Mouse (Mus musculus): ENCODE measurements around the gene Msmo1.

Msmo1 gene

DNA sequence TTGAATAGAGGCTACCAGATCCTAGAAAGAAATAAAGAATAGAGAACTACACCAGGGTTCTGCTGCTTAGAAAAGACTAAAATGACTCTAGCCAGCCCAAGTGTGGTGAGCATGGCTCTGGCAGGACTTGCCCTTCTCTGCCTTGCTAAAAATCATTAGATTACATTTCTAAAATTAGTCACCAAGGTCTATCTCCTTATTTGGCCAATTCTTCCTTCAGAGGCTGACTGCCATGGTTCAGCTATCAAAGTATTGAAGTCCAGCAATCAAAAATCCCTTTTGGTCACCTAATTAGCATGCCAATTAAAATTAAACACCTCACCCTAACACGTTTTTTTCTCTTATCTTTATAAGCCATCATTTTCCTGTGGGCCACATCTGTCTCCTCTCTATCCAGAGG, 22.0 kb downstream of the Msmo1 start:
- no peak for DNase-seq (ENCODE audit: low spot score)

DNA sequence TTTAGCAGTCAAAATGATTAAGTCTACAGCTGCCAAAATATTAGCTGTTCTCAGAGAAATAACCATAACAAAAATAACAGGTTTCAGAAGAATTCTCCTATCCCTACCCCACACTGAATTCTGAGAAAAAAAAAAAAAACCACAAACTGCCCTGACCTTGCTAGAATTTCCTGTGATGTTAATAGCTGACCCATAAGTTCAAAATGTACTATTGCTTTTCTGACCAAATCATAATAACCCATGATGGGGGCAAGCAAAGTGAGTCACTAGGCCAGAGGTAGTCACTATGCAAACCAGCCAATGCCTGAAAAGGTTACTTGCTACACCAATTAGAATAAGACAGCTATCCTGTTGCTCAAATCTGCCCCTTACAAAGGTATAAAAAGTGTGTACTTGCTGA, 26.1 kb downstream of the Msmo1 start:
- no peak for DNase-seq (ENCODE audit: low spot score)

DNA sequence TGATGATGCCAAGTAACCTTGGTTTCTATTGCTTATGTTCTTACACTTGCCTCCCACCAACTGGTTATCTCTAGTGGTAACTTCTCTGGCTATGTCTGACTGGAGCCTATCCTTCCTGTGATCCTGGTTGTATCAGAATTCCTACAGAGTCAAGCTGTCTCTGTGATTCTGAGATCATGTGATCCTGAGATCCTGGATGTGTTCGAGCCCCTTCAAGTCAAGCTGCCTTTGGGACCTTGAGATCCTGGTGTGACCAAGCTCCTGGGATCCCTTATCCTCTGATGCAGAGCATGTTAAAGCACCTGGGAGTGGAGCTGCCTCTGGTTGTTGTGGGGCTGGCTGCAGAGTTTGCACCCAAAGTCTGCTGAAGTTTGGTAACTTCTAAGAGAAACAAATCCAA, 30.4 kb downstream of the Msmo1 start:
- no peak for DNase-seq (ENCODE audit: low spot score)

DNA sequence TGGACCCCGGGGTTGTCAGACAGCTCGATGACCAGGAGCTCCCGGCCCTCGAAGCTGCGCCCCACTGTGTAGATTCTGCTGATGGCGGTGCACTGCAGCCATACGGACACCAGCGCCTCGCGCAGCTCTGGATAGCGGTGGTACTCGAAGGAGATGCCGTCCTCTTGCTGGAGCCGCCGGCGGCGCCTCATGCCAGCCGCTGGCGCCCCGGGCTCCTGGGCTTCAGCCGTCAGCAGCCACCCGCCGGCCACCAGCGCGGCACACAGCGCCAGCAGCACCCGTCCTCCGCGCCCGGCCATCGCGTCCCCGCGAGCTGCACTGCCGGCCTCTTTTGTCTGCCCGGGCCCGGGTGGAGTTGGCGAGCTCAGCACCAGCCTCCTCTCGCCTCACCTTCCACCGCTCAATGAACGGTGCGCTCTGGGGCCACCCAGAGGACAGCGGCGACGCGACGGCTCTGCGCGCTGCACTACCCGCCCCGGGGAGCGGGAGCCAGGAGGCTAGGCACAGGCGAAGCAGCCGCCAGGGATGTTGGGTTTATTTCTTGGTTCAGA, 40.9 kb downstream of the Msmo1 start, which contains the start of gene Cpe:
Gene Cpe, minus strand, starts transcription at position 404 of the 551 bp plus-strand sequence.
- DNase-seq (ENCODE audit: low spot score): peak; percentile 93

DNA sequence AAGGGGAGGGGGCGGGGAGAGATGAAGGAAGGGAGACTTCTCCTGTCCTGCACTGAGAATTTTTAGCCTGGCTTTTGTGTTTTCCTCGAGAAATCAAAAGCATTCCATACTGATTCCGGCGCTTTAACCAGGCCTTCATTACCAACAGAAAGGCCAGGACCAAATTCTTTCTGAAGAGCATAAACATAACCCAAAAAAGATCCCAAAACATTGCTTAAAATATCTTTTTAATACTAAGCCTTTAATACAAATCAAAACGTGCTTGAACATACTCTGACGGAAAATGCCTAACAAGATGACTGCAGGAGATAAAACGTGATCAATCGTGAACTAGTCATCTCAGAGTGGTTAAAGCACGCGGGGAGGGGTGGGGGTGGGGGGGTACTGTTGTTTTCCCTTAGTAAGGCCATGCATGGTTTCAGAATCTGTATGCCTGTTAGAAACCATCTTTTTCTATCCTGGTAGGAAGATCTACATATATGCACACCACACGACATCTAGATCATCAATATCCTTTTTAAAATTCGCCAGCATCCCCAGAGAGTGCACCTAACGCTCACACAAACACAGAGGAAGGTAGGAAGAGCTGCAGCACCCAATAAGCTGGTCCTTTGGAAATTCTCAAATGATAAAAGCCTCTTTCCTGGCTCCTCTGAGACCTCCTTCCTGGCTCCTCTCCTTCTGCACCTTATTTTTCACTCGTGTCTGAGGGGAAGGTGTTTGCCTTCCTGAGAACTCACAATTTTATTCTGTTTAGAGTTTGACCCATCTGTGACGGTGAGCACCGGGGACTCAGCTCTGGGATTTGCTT, 41.8 kb downstream of the Msmo1 start:
- no peak for DNase-seq (ENCODE audit: low spot score)

DNA sequence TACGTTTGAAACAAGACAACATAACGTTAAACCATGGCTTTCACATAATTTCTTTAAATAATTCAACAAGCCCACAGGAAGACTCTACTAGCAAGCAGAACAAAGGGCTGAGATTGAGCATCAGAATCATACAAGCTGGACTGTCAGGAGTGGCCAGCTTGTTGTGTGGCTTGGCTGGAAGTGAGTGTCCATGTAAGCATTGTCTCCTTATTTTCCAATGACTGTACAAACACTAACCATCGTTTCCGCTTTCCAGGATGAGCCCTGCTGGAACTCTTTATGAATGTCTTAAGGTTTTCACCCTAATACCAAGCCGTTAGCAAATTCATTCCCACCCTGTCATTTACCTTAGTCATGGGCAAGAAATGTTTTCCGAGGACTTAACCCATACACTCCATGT, 42.7 kb downstream of the Msmo1 start:
- DNase-seq (ENCODE audit: low spot score): no peak

DNA sequence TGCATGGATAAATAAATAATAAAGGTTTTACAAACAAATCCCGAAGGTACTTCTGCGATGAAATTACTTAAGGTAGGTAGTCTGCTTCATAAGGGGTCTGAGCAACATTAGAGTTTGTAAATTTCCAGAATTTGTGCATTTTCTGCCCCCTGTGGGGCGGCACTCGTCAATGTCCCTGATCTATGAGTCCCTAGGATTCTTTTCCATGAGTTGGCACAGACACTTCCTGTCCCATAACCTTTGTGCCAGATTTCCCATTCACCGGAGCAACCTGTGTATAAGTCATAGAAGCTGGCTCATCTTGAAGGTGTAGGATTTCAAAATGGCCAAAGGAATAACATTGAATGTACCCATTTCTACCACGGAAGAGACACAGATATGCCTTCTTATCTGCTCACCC, 43.3 kb downstream of the Msmo1 start:
- no peak for DNase-seq (ENCODE audit: low spot score)

DNA sequence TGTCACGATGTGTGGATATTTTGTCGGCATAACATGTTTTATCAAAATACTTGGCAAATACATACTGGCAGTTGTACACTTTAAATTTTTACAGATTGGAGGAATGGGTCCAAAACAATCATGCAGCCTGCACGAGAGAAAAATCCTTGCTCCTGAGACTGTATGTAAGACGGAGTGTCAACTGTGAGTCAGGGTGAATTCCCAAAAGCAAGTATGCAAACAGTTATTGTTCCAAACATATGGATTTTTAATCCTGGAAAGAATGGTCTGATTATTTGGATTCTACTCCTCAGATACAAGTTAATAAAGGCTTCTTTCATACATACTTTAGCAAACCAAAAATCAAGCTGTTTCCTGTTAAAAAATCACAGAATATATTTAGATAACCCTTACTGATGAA, 44.9 kb downstream of the Msmo1 start:
- DNase-seq (ENCODE audit: low spot score): no peak

DNA sequence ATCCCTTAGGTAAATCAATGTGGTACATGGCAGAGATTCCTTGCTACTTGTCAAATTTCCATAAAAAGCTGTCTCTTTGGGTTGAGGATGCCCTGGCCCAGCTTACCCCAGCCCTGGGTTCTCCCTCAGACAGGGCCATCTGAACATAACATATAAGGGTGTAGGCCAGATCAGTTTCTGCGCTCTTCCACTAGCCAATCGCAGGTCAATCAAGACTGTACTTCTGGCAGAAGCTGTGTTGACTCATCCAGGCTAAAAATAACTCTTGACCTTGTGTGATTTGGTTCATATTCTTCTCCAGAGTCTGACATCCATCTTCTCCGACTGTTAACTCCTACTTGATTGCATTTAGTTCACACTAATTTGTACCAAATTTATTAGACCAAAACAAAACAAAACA, 45.4 kb downstream of the Msmo1 start:
- no peak for DNase-seq (ENCODE audit: low spot score)

DNA sequence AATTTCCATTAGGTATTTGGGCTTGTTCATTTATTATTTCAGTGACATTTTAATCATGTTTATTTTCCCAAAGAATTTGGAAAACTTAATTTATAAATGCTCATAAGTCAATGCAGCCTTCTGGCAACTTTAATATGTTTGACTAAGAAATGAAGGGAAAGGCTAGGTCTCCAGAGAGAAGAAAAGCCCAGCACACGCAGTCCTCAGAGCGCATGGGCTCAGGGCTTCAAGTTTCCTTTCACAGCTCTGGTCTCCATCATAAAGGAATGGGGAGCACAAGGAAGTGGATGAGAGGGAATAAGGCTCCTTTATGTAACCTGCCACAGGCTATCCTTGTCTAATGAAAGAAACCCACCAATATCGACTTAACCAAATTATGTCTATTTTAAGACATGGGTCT, 51.1 kb downstream of the Msmo1 start:
- DNase-seq (ENCODE audit: low spot score): no peak

DNA sequence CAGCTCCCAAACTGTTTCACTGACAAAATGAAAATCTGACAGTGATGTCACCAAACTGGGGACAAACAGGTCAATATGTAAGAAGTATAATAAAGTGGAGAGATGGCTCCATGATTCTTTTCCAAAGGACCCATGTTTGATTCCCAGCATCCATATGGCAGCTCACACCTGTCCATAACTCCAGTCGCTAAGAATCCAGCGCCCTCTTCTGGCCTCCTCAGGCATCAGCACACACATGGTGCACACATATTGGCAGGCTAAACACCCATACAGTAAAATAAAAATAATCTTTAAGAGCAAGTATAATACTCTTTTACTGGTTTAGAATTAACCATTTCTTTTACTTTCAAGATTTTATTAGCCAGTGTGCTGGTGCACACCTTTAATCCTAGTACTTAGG, 57.2 kb downstream of the Msmo1 start:
- no peak for DNase-seq (ENCODE audit: low spot score)

DNA sequence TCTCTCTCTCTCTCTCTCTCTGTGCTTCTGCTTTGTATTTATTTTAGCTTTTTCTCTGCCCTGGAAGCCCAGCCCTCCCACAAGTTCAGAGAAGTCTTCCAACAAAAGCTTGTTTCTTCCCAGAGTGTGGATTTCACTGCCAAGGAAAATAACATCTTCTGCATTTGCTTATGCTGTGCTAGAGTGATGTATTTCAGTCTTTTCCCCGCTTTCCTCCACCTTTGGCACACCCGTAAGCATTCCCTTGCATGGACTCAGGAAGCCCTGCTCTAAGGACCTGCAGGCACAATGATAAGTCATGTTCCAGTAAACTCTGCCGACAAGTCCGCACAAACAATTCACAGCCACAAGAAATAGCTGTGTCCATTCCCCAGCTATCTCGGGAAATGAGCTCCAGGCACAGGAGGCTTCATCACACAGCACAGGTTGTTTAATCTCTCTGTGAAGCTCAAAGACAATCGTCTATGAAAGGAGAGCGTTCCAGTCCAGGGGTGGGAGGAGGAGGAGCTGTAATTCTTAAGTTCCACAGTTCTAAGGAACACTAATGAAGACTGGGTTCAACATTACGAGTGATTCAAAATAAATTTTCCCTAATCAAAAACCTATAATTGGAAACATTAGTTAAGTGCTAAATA, 58.5 kb downstream of the Msmo1 start:
- no peak for DNase-seq (ENCODE audit: low spot score)

DNA sequence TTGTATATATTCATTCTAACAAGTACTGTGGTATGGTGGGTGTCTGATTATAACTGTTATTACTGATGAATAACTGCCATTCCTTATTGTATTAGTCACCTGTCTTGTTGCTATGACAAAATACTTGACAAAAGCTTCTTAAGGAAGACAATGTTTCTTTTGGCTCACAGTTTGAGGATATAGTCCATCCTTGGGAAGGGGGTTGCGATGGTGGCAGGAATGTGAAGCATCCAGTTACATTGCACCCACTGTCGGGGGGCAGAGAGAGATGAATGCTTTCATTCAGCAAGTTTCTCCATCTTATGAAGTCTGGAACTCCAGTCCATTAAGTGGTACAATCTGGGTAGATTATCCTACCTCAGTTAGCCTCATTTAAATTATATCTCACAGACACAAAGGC, 60.7 kb downstream of the Msmo1 start:
- DNase-seq (ENCODE audit: low spot score): no peak

DNA sequence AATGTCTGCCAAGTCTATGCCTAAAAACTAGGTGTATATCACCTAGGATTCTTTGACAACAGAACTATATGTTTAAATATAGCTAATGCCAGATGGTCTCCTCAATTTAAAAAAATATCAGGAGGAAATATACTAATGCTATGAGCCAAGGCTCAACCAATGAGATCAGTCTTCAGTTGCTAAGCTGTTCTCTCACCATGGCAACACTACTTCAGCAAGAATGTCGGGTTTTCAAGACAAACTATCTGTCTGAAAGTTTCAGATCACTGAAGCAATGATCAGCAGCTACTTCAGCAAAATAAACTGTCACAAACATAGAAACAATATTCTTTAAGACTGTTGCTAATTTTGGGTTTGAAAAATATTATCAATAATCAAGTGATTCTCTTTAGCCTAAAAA, 61.7 kb downstream of the Msmo1 start:
- no peak for DNase-seq (ENCODE audit: low spot score)
